Mouse (Mus musculus): ENCODE results near the gene Dnajb9. TPM values are rescaled to one million over a fixed set of nuclear protein-coding genes. Genes with fewer than 3 reads are reported as not detected.
"Not testable (repeated sequence)": the region's sequence is repeated elsewhere in the genome, so short reads cannot be mapped to it uniquely, and the experiment has no call there.

The Dnajb9 gene
- polyA plus RNA-seq, 1 experiment, result 1.1 TPM

DNA sequence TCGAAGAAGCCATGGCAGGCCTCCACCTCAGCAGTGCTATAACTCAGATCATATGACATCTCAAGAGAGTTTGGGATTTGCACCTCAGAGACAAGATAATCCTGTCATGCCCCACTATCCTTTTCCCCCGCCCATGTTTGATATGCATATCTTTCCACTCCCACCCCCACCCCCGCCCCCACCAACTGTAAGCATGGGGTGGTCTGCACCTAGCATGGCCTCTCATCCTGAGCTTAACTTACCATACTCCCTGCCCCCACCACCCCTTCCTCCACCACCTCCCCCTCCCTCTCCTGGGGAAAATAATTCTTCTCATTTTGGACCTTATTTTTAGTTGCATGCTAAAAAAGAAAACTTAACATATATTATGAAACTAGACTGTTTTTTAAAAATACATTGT, 12.9 kb upstream of the Dnajb9 start:
- H3K4me3 ChIP-seq (ENCODE audit: extremely low read depth, insufficient read depth, insufficient read length), result no peak overlapping the region
- TF ChIP-seq CTCF (IDR thresholded peaks at IDR 0.05; ENCODE audit: extremely low read depth, insufficient read depth, insufficient read length, insufficient replicate concordance), result no peak
- no peak for TF ChIP-seq POLR2A (IDR thresholded peaks at IDR 0.05; ENCODE audit: low read depth, low read length)
- WGBS, result 91% methylated on average over 3 of the region's 3 CpGs

DNA sequence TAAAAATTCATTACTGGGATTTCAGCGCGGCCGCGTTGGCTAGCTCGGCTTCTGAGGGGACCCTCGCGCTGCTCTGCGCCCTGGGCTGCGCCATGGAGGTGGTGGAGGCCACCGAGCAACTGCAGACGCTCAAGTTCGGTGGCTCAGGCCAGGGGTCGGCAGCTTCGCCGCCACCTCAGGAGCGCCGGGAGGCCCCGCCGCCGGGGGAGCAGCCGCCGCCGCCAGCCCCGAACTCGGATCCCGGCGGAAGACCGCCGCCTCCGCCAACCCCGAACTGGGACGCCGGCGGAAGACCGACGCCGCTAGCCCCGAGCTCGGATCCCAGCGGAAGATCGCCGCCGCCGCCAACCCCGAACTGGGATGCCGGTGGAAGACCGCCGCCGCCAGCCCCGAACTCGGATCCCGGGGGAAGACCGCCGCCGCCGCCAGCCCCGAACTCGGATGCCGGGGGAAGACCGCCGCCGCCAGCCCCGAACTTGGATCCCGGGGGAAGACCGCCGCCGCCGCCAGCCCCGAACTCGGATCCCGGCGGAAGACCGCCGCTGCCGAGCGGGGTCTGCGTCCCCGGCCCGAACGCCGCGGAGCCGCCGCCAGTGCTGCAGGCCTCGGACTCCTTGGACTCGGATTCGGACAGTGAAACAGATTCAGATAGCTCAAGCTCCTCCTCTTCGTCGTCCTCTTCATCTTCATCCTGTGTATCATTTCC, 11.7 kb upstream of the Dnajb9 start:
- no peak overlapping the region for H3K27ac ChIP-seq (ENCODE audit: insufficient read depth, low read length)
- peak overlapping the region; percentile 58 for H3K4me3 ChIP-seq (ENCODE audit: extremely low read depth, insufficient read depth, insufficient read length)
- H3K36me3 ChIP-seq (ENCODE audit: control insufficient read depth, insufficient read depth, low read length), result no peaks in the 10 kb centered on the region
- no peak for TF ChIP-seq POLR2A (IDR thresholded peaks at IDR 0.05; ENCODE audit: low read depth, low read length)
- TF ChIP-seq CTCF (IDR thresholded peaks at IDR 0.05; ENCODE audit: extremely low read depth, insufficient read depth, insufficient read length, insufficient replicate concordance), result no peak
- DNase-seq (ENCODE audit: low read depth in 1 of 2, low spot score in 2 of 2), result no peak
- WGBS, result 6% methylated on average over 89 of the region's 89 CpGs
- peaks cover 7% of the 10 kb centered on the region for H3K27me3 ChIP-seq (ENCODE audit: control insufficient read depth, insufficient read depth, low read length)
- peaks cover 2% of the 10 kb centered on the region for H3K4me1 ChIP-seq (ENCODE audit: control insufficient read depth, insufficient read depth, insufficient read length)

More for the DNA sequence above, 12.9 kb upstream of the Dnajb9 start:
- Histone ChIP-seq H3K36me3 (ENCODE audit: control insufficient read depth, insufficient read depth, low read length) (no peaks in the 10 kb centered on the region), H3K27me3 (ENCODE audit: control insufficient read depth, insufficient read depth, low read length) (peaks cover 7% of the 10 kb centered on the region), H3K27ac (ENCODE audit: insufficient read depth, low read length) (no peak overlapping the region), H3K4me1 (ENCODE audit: control insufficient read depth, insufficient read depth, insufficient read length) (peaks cover 2% of the 10 kb centered on the region)
- no peak for DNase-seq (ENCODE audit: low read depth in 1 of 2, low spot score in 2 of 2)

DNA sequence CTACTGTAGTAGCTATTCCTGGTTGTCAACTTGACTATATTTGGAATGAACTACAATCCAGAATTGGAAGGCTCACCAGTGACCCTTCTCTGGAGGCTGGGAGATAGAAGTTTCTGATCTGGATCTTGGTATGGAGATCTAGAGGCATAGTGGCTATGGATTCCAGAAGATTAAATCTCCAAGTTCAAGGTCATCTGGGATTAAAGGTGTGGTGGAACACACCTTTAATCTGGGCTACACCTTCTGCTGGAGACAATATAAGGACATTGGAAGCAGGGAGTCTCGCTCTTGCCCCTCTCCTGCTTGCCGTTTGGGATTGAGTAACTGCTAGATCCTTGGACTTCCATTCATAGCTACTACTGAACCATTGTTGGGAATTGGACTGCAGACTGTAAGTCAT, 10.9 kb upstream of the Dnajb9 start, which contains the start of gene Pnpla8:
Gene Pnpla8 (plus strand): TSS at position 301 of the 400 bp plus-strand sequence.
- H3K27me3 ChIP-seq (ENCODE audit: control insufficient read depth, insufficient read depth, low read length); H3K27ac ChIP-seq (ENCODE audit: insufficient read depth, low read length); H3K36me3 ChIP-seq (ENCODE audit: control insufficient read depth, insufficient read depth, low read length); DNase-seq (ENCODE audit: low read depth in 1 of 2, low spot score in 2 of 2); H3K4me1 ChIP-seq (ENCODE audit: control insufficient read depth, insufficient read depth, insufficient read length): not testable (repeated sequence)
- WGBS, result 96% methylated on average over 2 of the region's 2 CpGs
- peak within 1 kb of the TSS; percentile 58 for H3K4me3 ChIP-seq (ENCODE audit: extremely low read depth, insufficient read depth, insufficient read length)

- Histone ChIP-seq H3K4me1 (ENCODE audit: control insufficient read depth, insufficient read depth, insufficient read length) (no peaks in the 10 kb centered on the region; the same call in 1 of the 2 replicates), H3K27ac (ENCODE audit: insufficient read depth, low read length) (no peak overlapping the region), H3K4me3 (ENCODE audit: extremely low read depth, insufficient read depth, insufficient read length) (no peak overlapping the region), H3K27me3 (ENCODE audit: control insufficient read depth, insufficient read depth, low read length) (no peaks in the 10 kb centered on the region), H3K36me3 (ENCODE audit: control insufficient read depth, insufficient read depth, low read length) (no peaks in the 10 kb centered on the region)
- TF ChIP-seq POLR2A (IDR thresholded peaks at IDR 0.05; ENCODE audit: low read depth, low read length) (no peak), CTCF (IDR thresholded peaks at IDR 0.05; ENCODE audit: extremely low read depth, insufficient read depth, insufficient read length, insufficient replicate concordance) (no peak)
- DNase-seq (ENCODE audit: low read depth in 1 of 2, low spot score in 2 of 2), result no peak
- 58% methylated on average over 3 of the region's 3 CpGs for WGBS
Measured at GRCm38 (mm10) chr12:44211555-44211954, 1.4 kb upstream of the Dnajb9 start.

DNA sequence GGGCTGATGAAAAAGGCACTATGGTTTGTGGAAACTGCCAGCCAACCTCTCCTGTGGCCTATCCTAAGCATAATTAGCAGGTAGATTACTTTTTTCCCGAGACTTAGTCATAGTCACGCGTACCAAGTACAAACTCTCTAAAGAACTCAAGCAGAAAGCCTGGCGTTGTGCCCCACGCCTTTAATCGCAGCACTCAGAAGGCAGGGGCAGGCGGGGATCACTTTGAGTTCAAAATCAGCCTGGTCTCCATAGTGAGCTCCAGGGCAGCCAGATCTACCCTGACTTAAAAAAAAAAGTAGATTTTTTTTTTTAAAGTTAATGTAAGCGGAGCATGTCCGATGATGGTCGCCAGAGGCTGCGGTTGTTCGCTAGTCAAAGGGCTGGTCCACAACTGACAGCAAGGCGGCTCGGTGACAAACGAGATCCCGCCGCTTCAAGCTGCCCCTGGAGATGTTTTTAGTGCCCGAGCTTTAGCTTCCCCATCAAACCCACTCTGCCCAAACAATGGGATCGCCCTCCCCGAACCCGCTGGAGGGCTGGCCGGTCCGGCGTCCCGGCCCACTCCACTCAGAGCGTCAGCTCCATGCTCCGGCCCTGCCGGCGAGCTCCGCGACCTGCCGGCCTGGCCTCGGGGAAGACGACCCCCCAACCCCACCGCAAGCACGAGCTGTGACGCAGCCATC, 844 bp downstream of the Dnajb9 start:
- Histone ChIP-seq H3K27me3 (ENCODE audit: control insufficient read depth, insufficient read depth, low read length) (no peaks in the 10 kb centered on the region), H3K27ac (ENCODE audit: insufficient read depth, low read length) (peak overlapping the region; percentile 86), H3K4me1 (ENCODE audit: control insufficient read depth, insufficient read depth, insufficient read length) (no peaks in the 10 kb centered on the region; the same call in 1 of the 2 replicates), H3K36me3 (ENCODE audit: control insufficient read depth, insufficient read depth, low read length) (peaks cover 5% of the 10 kb centered on the region), H3K4me3 (ENCODE audit: extremely low read depth, insufficient read depth, insufficient read length) (peak overlapping the region; percentile 84)
- under 1% methylated on average over 37 of the region's 37 CpGs for WGBS
- DNase-seq (ENCODE audit: low read depth in 1 of 2, low spot score in 2 of 2), result peak in 1 of 2 experiments; percentile 17
- TF ChIP-seq CTCF (IDR thresholded peaks at IDR 0.05; ENCODE audit: extremely low read depth, insufficient read depth, insufficient read length, insufficient replicate concordance) (0 out of 2 replicates have a peak, but pooled peaks have one; percentile 0), POLR2A (IDR thresholded peaks at IDR 0.05; ENCODE audit: low read depth, low read length) (no peak)

- H3K4me1 ChIP-seq (ENCODE audit: control insufficient read depth, insufficient read depth, insufficient read length), result no peaks in the 10 kb centered on the region
- no peak for DNase-seq (ENCODE audit: low read depth in 1 of 2, low spot score in 2 of 2)
- H3K27me3 ChIP-seq (ENCODE audit: control insufficient read depth, insufficient read depth, low read length), result no peaks in the 10 kb centered on the region
- no peaks in the 10 kb centered on the region; the same call in 1 of the 2 replicates for H3K36me3 ChIP-seq (ENCODE audit: control insufficient read depth, insufficient read depth, low read length)
- TF ChIP-seq CTCF (IDR thresholded peaks at IDR 0.05; ENCODE audit: extremely low read depth, insufficient read depth, insufficient read length, insufficient replicate concordance) (no peak), POLR2A (IDR thresholded peaks at IDR 0.05; ENCODE audit: low read depth, low read length) (no peak)
- H3K4me3 ChIP-seq (ENCODE audit: extremely low read depth, insufficient read depth, insufficient read length), result no peak overlapping the region
- H3K27ac ChIP-seq (ENCODE audit: insufficient read depth, low read length), result no peak overlapping the region
- 38% methylated on average over 4 of the region's 4 CpGs for WGBS
Measured at GRCm38 (mm10) chr12:44197873-44198525, 12.1 kb downstream of the Dnajb9 start.

Measured in spleen, adult 2 months (tissue).